Mouse (Mus musculus) embryo, embryonic 10.5 days (tissue): ENCODE data around the gene St3gal2.
A peak's percentile ranks its signal among the peaks of the same experiment; 100 is the strongest.
"Not testable (repeated sequence)": the region's sequence is repeated elsewhere in the genome, so short reads cannot be mapped to it uniquely, and the experiment has no call there.

Experiments used
- DNase-seq: peaks from one replicate; pipeline ENCODE4 v3.0.0-alpha.2; 2015; ENCODE audit warnings: low spot score

Gene St3gal2

DNA sequence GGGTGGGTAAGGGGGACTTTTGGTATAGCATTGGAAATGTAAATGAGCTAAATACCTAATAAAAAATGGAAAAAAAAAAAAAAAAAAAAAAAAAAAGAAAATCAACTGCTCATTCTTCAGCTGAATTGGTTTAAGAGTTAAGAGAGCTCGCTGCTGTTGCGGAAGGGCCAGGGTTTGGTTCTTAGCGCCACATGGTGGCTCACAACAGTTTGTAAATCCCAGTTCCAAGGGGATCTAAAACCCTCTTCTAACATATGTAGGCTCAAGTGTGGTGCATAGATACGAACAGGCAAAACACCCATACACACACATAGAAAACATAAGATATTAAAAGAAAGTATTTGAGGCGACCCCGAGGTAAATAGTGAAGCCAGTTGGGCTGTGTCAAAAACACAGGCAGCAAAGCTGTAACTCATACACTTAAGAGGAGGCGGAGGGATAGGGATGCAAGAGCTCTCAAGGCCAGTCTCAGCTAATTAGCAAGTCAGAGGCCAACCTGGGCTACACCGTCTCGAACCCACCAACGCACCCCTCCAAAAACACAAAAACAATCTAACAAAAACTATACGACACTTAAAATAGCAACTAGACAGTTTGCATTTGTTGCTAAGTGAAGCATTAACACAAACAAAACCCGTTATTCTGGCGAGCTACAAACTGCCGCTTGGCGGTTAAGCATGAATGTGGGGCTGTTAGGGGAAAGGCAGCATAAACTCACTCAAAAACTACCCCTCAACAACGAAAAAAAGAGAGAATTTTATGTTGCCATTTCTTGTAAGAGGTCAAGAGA, 77.1 kb downstream of the St3gal2 start:
- DNase-seq, result peak; percentile 21

- DNase-seq, result peak; percentile 93
Measured at GRCm38 (mm10) chr8:110997547-110998531, 78.1 kb downstream of the St3gal2 start, which contains the start of gene Ddx19a. TSS of gene Ddx19a (minus strand) at chr8:110997800.

- not testable (repeated sequence) for DNase-seq
Measured at GRCm38 (mm10) chr8:111010230-111010991, 90.7 kb downstream of the St3gal2 start.
